Comparison of ENCODE assay signal across 18 mouse cellular contexts in the genomic region with DNA sequence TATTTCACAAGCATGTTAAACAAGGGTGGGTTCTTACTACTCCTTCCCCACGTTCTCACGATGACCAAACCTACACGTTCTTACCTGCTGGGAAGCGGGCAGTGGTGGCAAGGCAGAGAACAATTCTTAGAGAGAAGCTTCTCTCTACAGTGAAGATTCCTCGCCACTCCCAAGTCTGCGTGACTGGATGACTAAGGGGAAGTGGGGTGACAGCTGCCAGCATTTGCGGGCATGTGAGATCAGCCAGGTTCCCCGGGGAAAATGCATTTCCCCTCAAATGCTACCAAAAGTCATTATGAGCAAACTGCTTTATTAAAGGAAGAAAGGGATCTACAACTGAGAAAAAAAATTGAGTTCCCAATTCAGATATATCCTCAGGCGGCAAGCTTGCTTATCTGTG. TPM values are rescaled to one million over a fixed set of nuclear protein-coding genes. Genes with fewer than 3 reads are reported as not detected.
DNase-seq lines count a peak whose midpoint lies in the region; ATAC-seq and TF ChIP-seq lines count a peak whose summit lies in the region.
"Had no signal": no experiment of that assay in that cellular context is flagged by ENCODE, and none has a peak within 500 bp of the region (broad histone marks: within the 10 kb centered on the region; RNA-seq: fewer than 3 reads in every experiment).

No protein-coding gene starts in this region.

- H3K9ac ChIP-seq in intestine, embryonic 15.5 days, result no peak overlapping the region
- H3K9ac ChIP-seq in intestine, postnatal 0 days (ENCODE audit: low read depth, low read length), result no peak overlapping the region
- 0 out of 2 replicates have a peak overlapping the region, but pooled peaks have one; percentile 1 for H3K9ac ChIP-seq in hindbrain, embryonic 15.5 days
- H3K9ac ChIP-seq: embryonic facial prominence, embryonic 15.5 days; kidney, embryonic 15.5 days; limb, embryonic 13.5 days; neural tube, embryonic 12.5 days had no signal

- H3K4me3 ChIP-seq in heart, embryonic 10.5 days, result peak overlapping the region; percentile 15; the same call in 1 of the 2 replicates
- H3K4me3 ChIP-seq in intestine, embryonic 15.5 days (replicated peaks), result no peak overlapping the region
- no peak overlapping the region for H3K4me3 ChIP-seq in intestine, postnatal 0 days (ENCODE audit: low read depth, low read length)
- no peak overlapping the region for H3K4me3 ChIP-seq in hindbrain, embryonic 15.5 days
- H3K4me3 ChIP-seq: embryonic facial prominence, embryonic 15.5 days; kidney, embryonic 15.5 days; left cerebral cortex, adult 2 months; limb, embryonic 13.5 days; neural tube, embryonic 12.5 days had no signal

- no peaks in the 10 kb centered on the region for H3K9me3 ChIP-seq in heart, embryonic 10.5 days
- no peaks in the 10 kb centered on the region for H3K9me3 ChIP-seq in intestine, embryonic 15.5 days
- no peaks in the 10 kb centered on the region for H3K9me3 ChIP-seq in intestine, postnatal 0 days (ENCODE audit: control insufficient read depth)
- H3K9me3 ChIP-seq in hindbrain, embryonic 15.5 days, result no peaks in the 10 kb centered on the region
- H3K9me3 ChIP-seq: embryonic facial prominence, embryonic 15.5 days; kidney, embryonic 15.5 days; limb, embryonic 13.5 days; neural tube, embryonic 12.5 days had no signal

- H3K36me3 ChIP-seq in heart, embryonic 10.5 days, result no peaks in the 10 kb centered on the region
- no peaks in the 10 kb centered on the region for H3K36me3 ChIP-seq in intestine, embryonic 15.5 days
- no peaks in the 10 kb centered on the region for H3K36me3 ChIP-seq in intestine, postnatal 0 days (ENCODE audit: control insufficient read depth, insufficient read depth)
- H3K36me3 ChIP-seq in hindbrain, embryonic 15.5 days, result no peaks in the 10 kb centered on the region
- H3K36me3 ChIP-seq: embryonic facial prominence, embryonic 15.5 days; kidney, embryonic 15.5 days; limb, embryonic 13.5 days; neural tube, embryonic 12.5 days had no signal

- TF ChIP-seq CTCF in intestine, postnatal 0 days (IDR thresholded peaks at IDR 0.05; ENCODE audit: low read depth), result no peak

- intact Hi-C loops in heart, postnatal 36 days (cut with DNase I), result no loop called here

- H3K4me2 ChIP-seq in intestine, embryonic 15.5 days (replicated peaks), result 0 out of 2 replicates have a peak overlapping the region, but pooled peaks have one; percentile 17
- H3K4me2 ChIP-seq in intestine, postnatal 0 days (replicated peaks; ENCODE audit: low read depth), result no peak overlapping the region
- no peak overlapping the region for H3K4me2 ChIP-seq in hindbrain, embryonic 15.5 days
- H3K4me2 ChIP-seq: embryonic facial prominence, embryonic 15.5 days; limb, embryonic 13.5 days; neural tube, embryonic 12.5 days had no signal

- H3K27ac ChIP-seq in heart, embryonic 10.5 days, result no peak overlapping the region
- no peak overlapping the region for H3K27ac ChIP-seq in intestine, embryonic 15.5 days
- H3K27ac ChIP-seq in intestine, postnatal 0 days (ENCODE audit: low read depth, low read length), result no peak overlapping the region
- H3K27ac ChIP-seq in hindbrain, embryonic 15.5 days (replicated peaks), result no peak overlapping the region
- H3K27ac ChIP-seq: embryonic facial prominence, embryonic 15.5 days; kidney, embryonic 15.5 days; left cerebral cortex, adult 2 months; limb, embryonic 13.5 days; neural tube, embryonic 12.5 days had no signal

- 46% methylated on average over 9 of the region's 9 CpGs for WGBS in heart, embryonic 10.5 days
- WGBS in intestine, embryonic 15.5 days, result 42% methylated on average over 9 of the region's 9 CpGs
- WGBS in intestine, postnatal 0 days, result 39% methylated on average over 9 of the region's 9 CpGs
- 55% methylated on average over 9 of the region's 9 CpGs for WGBS in hindbrain, embryonic 15.5 days

- H3K4me1 ChIP-seq in heart, embryonic 10.5 days, result peaks cover 17% of the 10 kb centered on the region; the same call in 1 of the 2 replicates
- H3K4me1 ChIP-seq in intestine, embryonic 15.5 days (replicated peaks), result peaks cover 4% of the 10 kb centered on the region; the same call in 1 of the 2 replicates
- H3K4me1 ChIP-seq in intestine, postnatal 0 days (replicated peaks; ENCODE audit: control insufficient read depth, insufficient read depth, low read length), result no peaks in the 10 kb centered on the region
- H3K4me1 ChIP-seq in hindbrain, embryonic 15.5 days (replicated peaks), result peaks cover 20% of the 10 kb centered on the region

- no peak for ATAC-seq in intestine, embryonic 15.5 days
- no peak for ATAC-seq in intestine, postnatal 0 days
- no peak for ATAC-seq in hindbrain, embryonic 15.5 days (ENCODE audit: low FRiP score, low read depth)

- peaks cover 76% of the 10 kb centered on the region for H3K27me3 ChIP-seq in heart, embryonic 10.5 days (ENCODE audit: insufficient read depth, poor library complexity, severe bottlenecking)
- no peaks in the 10 kb centered on the region for H3K27me3 ChIP-seq in intestine, embryonic 15.5 days (replicated peaks)
- H3K27me3 ChIP-seq in intestine, postnatal 0 days (replicated peaks; ENCODE audit: control insufficient read depth, insufficient read depth, low read length), result no peaks in the 10 kb centered on the region
- no peaks in the 10 kb centered on the region for H3K27me3 ChIP-seq in hindbrain, embryonic 15.5 days
- H3K27me3 ChIP-seq: embryonic facial prominence, embryonic 15.5 days; kidney, embryonic 15.5 days; neural tube, embryonic 12.5 days had no signal

- DNase-seq in heart, embryonic 10.5 days (ENCODE audit: low spot score), result no peak
- no peak for DNase-seq in heart, postnatal 36 days
- DNase-seq in brain, adult 2 months (ENCODE audit: low read depth, low spot score), result peak; percentile 66
- no peak for DNase-seq in urinary bladder, postnatal 4 days (ENCODE audit: low spot score in 2 of 2)
- no peak for DNase-seq in kidney, adult 18-20 months
- DNase-seq: gastrocnemius, postnatal 36 days; heart, postnatal 10 days; lung, postnatal 14 days had no signal

RNA-seq across cellular contexts. Expression of gene Spock1, which starts 18.4 kb away (rescaled TPM):
- polyA plus RNA-seq in heart, embryonic 10.5 days (2016; fragmentation: Nextera tagmentation; extraction: Ambion mirVana), result 1.1 and 2.1 TPM in 2 replicates
- total RNA-seq in heart, postnatal 36 days (2021), result under 1 TPM; 0.08 to 0.17 TPM
- 2.9 and 3.5 TPM in 2 replicates for polyA plus RNA-seq in intestine, embryonic 15.5 days (2015; fragmentation: Nextera tagmentation; extraction: Ambion mirVana)
- 1.0 and 1.1 TPM in 2 replicates for polyA plus RNA-seq in intestine, postnatal 0 days (2015; fragmentation: Nextera tagmentation; extraction: Ambion mirVana)
- polyA plus RNA-seq in hindbrain, embryonic 15.5 days (2015; fragmentation: Nextera tagmentation; extraction: Ambion mirVana), result 85.6 and 97.3 TPM in 2 replicates
- total RNA-seq: common myeloid progenitor, adult 5-6 weeks; megakaryocyte-erythroid progenitor cell, adult 5-6 weeks had no signal

Comparison
In these comparisons a context has a peak if more than half of its experiments do, and no peak if none do; other contexts are left out.
1. RNA of gene Spock1, which starts 18.4 kb away (polyA plus RNA-seq): 85.6 to 97.3 TPM in hindbrain, embryonic 15.5 days; 2.9 to 3.5 TPM in intestine, embryonic 15.5 days, 1.1 to 2.1 TPM in heart, embryonic 10.5 days and 1.0 to 1.1 TPM in intestine, postnatal 0 days; every median in the first group is over 10 times any median in the second.